Mouse (Mus musculus): Measurements from ENCODE around the gene Atp6v0e. TPM values are rescaled to one million over a fixed set of nuclear protein-coding genes. Genes with fewer than 3 reads are reported as not detected.

Atp6v0e gene
- 122 and 128 TPM in 2 replicates for polyA plus RNA-seq (2014; fragmentation: Nextera tagmentation; extraction: Ambion mirVana)

GRCm38 (mm10) chr17:26662978-26663683 lies at the start of gene Atp6v0e:
Atp6v0e (plus strand) TSS chr17:26663231.
- H3K36me3 ChIP-seq (replicated peaks; ENCODE audit: control insufficient read depth, insufficient read depth, low read depth, low read length): no peaks in the 10 kb centered on the region
- no peaks in the 10 kb centered on the region for H3K27me3 ChIP-seq (ENCODE audit: control insufficient read depth, insufficient read depth, low read length)
- DNase-seq (ENCODE audit: low spot score) (peak; percentile 98), ATAC-seq (replicated peaks; ENCODE audit: insufficient number of reproducible peaks, low FRiP score, low TSS enrichment, low read depth) (peak; percentile 89)
- H3K4me1 ChIP-seq (ENCODE audit: control insufficient read depth, insufficient read depth, low read length): no peaks in the 10 kb centered on the region
- 2% methylated on average over 28 of the region's 28 CpGs for WGBS
- H3K4me3 ChIP-seq (ENCODE audit: low read depth, low read length): peak within 1 kb of the TSS; percentile 62
- H3K9ac ChIP-seq (replicated peaks; ENCODE audit: low read length): peak within 1 kb of the TSS; percentile 73
- no peak within 1 kb of the TSS for H3K27ac ChIP-seq (replicated peaks; ENCODE audit: low read depth, low read length)
- peak within 1 kb of the TSS; percentile 80 for H3K4me2 ChIP-seq (ENCODE audit: low read depth, low read length)
- no peaks in the 10 kb centered on the region for H3K9me3 ChIP-seq (replicated peaks; ENCODE audit: control insufficient read depth, low read length)

- H3K27ac ChIP-seq (replicated peaks; ENCODE audit: low read depth, low read length): no peak overlapping the region
- H3K9ac ChIP-seq (replicated peaks; ENCODE audit: low read length): no peak overlapping the region
- no peaks in the 10 kb centered on the region for H3K9me3 ChIP-seq (replicated peaks; ENCODE audit: control insufficient read depth, low read length)
- ATAC-seq (replicated peaks; ENCODE audit: insufficient number of reproducible peaks, low FRiP score, low TSS enrichment, low read depth) (no peak), DNase-seq (ENCODE audit: low spot score) (no peak)
- no peaks in the 10 kb centered on the region for H3K27me3 ChIP-seq (ENCODE audit: control insufficient read depth, insufficient read depth, low read length)
- no peaks in the 10 kb centered on the region; the same call in 1 of the 2 replicates for H3K36me3 ChIP-seq (replicated peaks; ENCODE audit: control insufficient read depth, insufficient read depth, low read depth, low read length)
- 81% methylated on average over 6 of the region's 6 CpGs for WGBS
- H3K4me1 ChIP-seq (ENCODE audit: control insufficient read depth, insufficient read depth, low read length): no peaks in the 10 kb centered on the region
- no peak overlapping the region for H3K4me3 ChIP-seq (ENCODE audit: low read depth, low read length)
- H3K4me2 ChIP-seq (ENCODE audit: low read depth, low read length): no peak overlapping the region
Observed at GRCm38 (mm10) chr17:26614286-26614685, 48.7 kb upstream of the Atp6v0e start.

GRCm38 (mm10) chr17:26614708-26615486 lies 48.1 kb upstream of the Atp6v0e start:
- Histone ChIP-seq H3K4me1 (ENCODE audit: control insufficient read depth, insufficient read depth, low read length) (no peaks in the 10 kb centered on the region), H3K27me3 (ENCODE audit: control insufficient read depth, insufficient read depth, low read length) (no peaks in the 10 kb centered on the region), H3K27ac (replicated peaks; ENCODE audit: low read depth, low read length) (no peak overlapping the region), H3K4me3 (ENCODE audit: low read depth, low read length) (no peak overlapping the region), H3K36me3 (replicated peaks; ENCODE audit: control insufficient read depth, insufficient read depth, low read depth, low read length) (no peaks in the 10 kb centered on the region; the same call in 1 of the 2 replicates), H3K9me3 (replicated peaks; ENCODE audit: control insufficient read depth, low read length) (no peaks in the 10 kb centered on the region), H3K9ac (replicated peaks; ENCODE audit: low read length) (no peak overlapping the region), H3K4me2 (ENCODE audit: low read depth, low read length) (no peak overlapping the region)
- ATAC-seq (replicated peaks; ENCODE audit: insufficient number of reproducible peaks, low FRiP score, low TSS enrichment, low read depth) (no peak), DNase-seq (ENCODE audit: low spot score) (no peak)
- 82% methylated on average over 9 of the region's 9 CpGs for WGBS

- Histone ChIP-seq H3K9me3 (replicated peaks; ENCODE audit: control insufficient read depth, low read length) (no peaks in the 10 kb centered on the region), H3K36me3 (replicated peaks; ENCODE audit: control insufficient read depth, insufficient read depth, low read depth, low read length) (no peaks in the 10 kb centered on the region; the same call in 1 of the 2 replicates), H3K27me3 (ENCODE audit: control insufficient read depth, insufficient read depth, low read length) (no peaks in the 10 kb centered on the region), H3K4me3 (ENCODE audit: low read depth, low read length) (no peak overlapping the region), H3K9ac (replicated peaks; ENCODE audit: low read length) (no peak overlapping the region), H3K27ac (replicated peaks; ENCODE audit: low read depth, low read length) (no peak overlapping the region), H3K4me2 (ENCODE audit: low read depth, low read length) (no peak overlapping the region), H3K4me1 (ENCODE audit: control insufficient read depth, insufficient read depth, low read length) (no peaks in the 10 kb centered on the region)
- WGBS: 83% methylated on average over 2 of the region's 2 CpGs
- DNase-seq (ENCODE audit: low spot score): no peak
- no peak for ATAC-seq (replicated peaks; ENCODE audit: insufficient number of reproducible peaks, low FRiP score, low TSS enrichment, low read depth)
Observed at GRCm38 (mm10) chr17:26616696-26617095, 46.3 kb upstream of the Atp6v0e start.

- DNase-seq (ENCODE audit: low spot score): no peak
- H3K27ac ChIP-seq (replicated peaks; ENCODE audit: low read depth, low read length): no peak overlapping the region
- no peaks in the 10 kb centered on the region for H3K4me1 ChIP-seq (ENCODE audit: control insufficient read depth, insufficient read depth, low read length)
- no peak for ATAC-seq (replicated peaks; ENCODE audit: insufficient number of reproducible peaks, low FRiP score, low TSS enrichment, low read depth)
- no peak overlapping the region for H3K9ac ChIP-seq (replicated peaks; ENCODE audit: low read length)
- H3K4me3 ChIP-seq (ENCODE audit: low read depth, low read length): no peak overlapping the region
- no peaks in the 10 kb centered on the region for H3K9me3 ChIP-seq (replicated peaks; ENCODE audit: control insufficient read depth, low read length)
- no peaks in the 10 kb centered on the region for H3K27me3 ChIP-seq (ENCODE audit: control insufficient read depth, insufficient read depth, low read length)
- no peak overlapping the region for H3K4me2 ChIP-seq (ENCODE audit: low read depth, low read length)
- WGBS: 91% methylated on average over 5 of the region's 5 CpGs
- no peaks in the 10 kb centered on the region; the same call in 1 of the 2 replicates for H3K36me3 ChIP-seq (replicated peaks; ENCODE audit: control insufficient read depth, insufficient read depth, low read depth, low read length)
Observed at GRCm38 (mm10) chr17:26618498-26618897, 44.5 kb upstream of the Atp6v0e start.

GRCm38 (mm10) chr17:26619577-26619976 lies 43.5 kb upstream of the Atp6v0e start:
- Histone ChIP-seq H3K9me3 (replicated peaks; ENCODE audit: control insufficient read depth, low read length) (no peaks in the 10 kb centered on the region), H3K36me3 (replicated peaks; ENCODE audit: control insufficient read depth, insufficient read depth, low read depth, low read length) (no peaks in the 10 kb centered on the region; the same call in 1 of the 2 replicates), H3K4me3 (ENCODE audit: low read depth, low read length) (no peak overlapping the region), H3K9ac (replicated peaks; ENCODE audit: low read length) (no peak overlapping the region), H3K27ac (replicated peaks; ENCODE audit: low read depth, low read length) (no peak overlapping the region), H3K27me3 (ENCODE audit: control insufficient read depth, insufficient read depth, low read length) (no peaks in the 10 kb centered on the region), H3K4me2 (ENCODE audit: low read depth, low read length) (no peak overlapping the region), H3K4me1 (ENCODE audit: control insufficient read depth, insufficient read depth, low read length) (no peaks in the 10 kb centered on the region)
- DNase-seq (ENCODE audit: low spot score) (no peak), ATAC-seq (replicated peaks; ENCODE audit: insufficient number of reproducible peaks, low FRiP score, low TSS enrichment, low read depth) (no peak)
- 95% methylated on average over 6 of the region's 6 CpGs for WGBS

GRCm38 (mm10) chr17:26620292-26620691 lies 42.7 kb upstream of the Atp6v0e start:
- no peak for DNase-seq (ENCODE audit: low spot score)
- no peaks in the 10 kb centered on the region for H3K27me3 ChIP-seq (ENCODE audit: control insufficient read depth, insufficient read depth, low read length)
- no peak overlapping the region for H3K4me3 ChIP-seq (ENCODE audit: low read depth, low read length)
- H3K4me2 ChIP-seq (ENCODE audit: low read depth, low read length): no peak overlapping the region
- no peaks in the 10 kb centered on the region for H3K9me3 ChIP-seq (replicated peaks; ENCODE audit: control insufficient read depth, low read length)
- ATAC-seq (replicated peaks; ENCODE audit: insufficient number of reproducible peaks, low FRiP score, low TSS enrichment, low read depth): no peak
- no peak overlapping the region for H3K27ac ChIP-seq (replicated peaks; ENCODE audit: low read depth, low read length)
- WGBS: 90% methylated on average over 6 of the region's 6 CpGs
- H3K36me3 ChIP-seq (replicated peaks; ENCODE audit: control insufficient read depth, insufficient read depth, low read depth, low read length): no peaks in the 10 kb centered on the region; the same call in 1 of the 2 replicates
- no peak overlapping the region for H3K9ac ChIP-seq (replicated peaks; ENCODE audit: low read length)
- no peaks in the 10 kb centered on the region for H3K4me1 ChIP-seq (ENCODE audit: control insufficient read depth, insufficient read depth, low read length)
